Mouse (Mus musculus): ENCODE measurements around the gene Irak4. TPM values are rescaled to one million over a fixed set of nuclear protein-coding genes. Genes with fewer than 3 reads are reported as not detected.

Irak4 gene
- total RNA-seq, 2 experiments from 2014 or later: 20.9 to 26.3 TPM

GRCm38 (mm10) chr15:94602441-94602840, 59.0 kb downstream of the Irak4 start:
- ATAC-seq (replicated peaks; ENCODE audit: poor library complexity, severe bottlenecking): no peak

GRCm38 (mm10) chr15:94607768-94608167, 64.3 kb downstream of the Irak4 start:
- ATAC-seq (replicated peaks; ENCODE audit: poor library complexity, severe bottlenecking): no peak

GRCm38 (mm10) chr15:94616036-94616435, 72.6 kb downstream of the Irak4 start:
- ATAC-seq (replicated peaks; ENCODE audit: poor library complexity, severe bottlenecking): no peak

- ATAC-seq (replicated peaks; ENCODE audit: poor library complexity, severe bottlenecking): no peak
These were observed 77.5 kb downstream of the Irak4 start for GRCm38 (mm10) chr15:94620909-94621308.

- no peak for ATAC-seq (replicated peaks; ENCODE audit: poor library complexity, severe bottlenecking)
These were observed 85.0 kb downstream of the Irak4 start for GRCm38 (mm10) chr15:94628463-94628829.

- peak; percentile 85 for ATAC-seq (replicated peaks; ENCODE audit: poor library complexity, severe bottlenecking)
These were observed 85.6 kb downstream of the Irak4 start, which contains the start of gene Tmem117 for GRCm38 (mm10) chr15:94628830-94629601. Gene Tmem117 (plus strand): TSS chr15:94629232.

GRCm38 (mm10) chr15:94630553-94630952, 87.1 kb downstream of the Irak4 start:
- no peak for ATAC-seq (replicated peaks; ENCODE audit: poor library complexity, severe bottlenecking)

Other genes with a start within 250 kb of the Irak4 start
- gene Adamts20, start 78.2 kb upstream of the Irak4 start, total RNA-seq (2014; fragmentation: Nextera tagmentation): not detected in 2 replicates
- not detected in 2 replicates for gene Adamts20, start 78.2 kb upstream of the Irak4 start, total RNA-seq (2017)
- gene Pus7l, start 96 bp upstream of the Irak4 start, total RNA-seq (2014; fragmentation: Nextera tagmentation): 14.8 and 19.8 TPM in 2 replicates
- gene Pus7l, start 96 bp upstream of the Irak4 start, total RNA-seq (2017): 14.1 and 18.4 TPM in 2 replicates
- 27.7 and 37.0 TPM in 2 replicates for gene Twf1, start 46.2 kb downstream of the Irak4 start, total RNA-seq (2014; fragmentation: Nextera tagmentation)
- 26.0 and 34.6 TPM in 2 replicates for gene Twf1, start 46.2 kb downstream of the Irak4 start, total RNA-seq (2017)
- not detected in 2 replicates for gene Tmem117, start 85.6 kb downstream of the Irak4 start, total RNA-seq (2014; fragmentation: Nextera tagmentation)
- gene Tmem117, start 85.6 kb downstream of the Irak4 start, total RNA-seq (2017): not detected in 2 replicates